Mouse (Mus musculus): Measurements from ENCODE around the gene Trip6. TPM values are rescaled to one million over a fixed set of nuclear protein-coding genes. Genes with fewer than 3 reads are reported as not detected.

Gene Trip6
- polyA plus RNA-seq, 1 experiment from 2014 or later, result 12.0 TPM

DNA sequence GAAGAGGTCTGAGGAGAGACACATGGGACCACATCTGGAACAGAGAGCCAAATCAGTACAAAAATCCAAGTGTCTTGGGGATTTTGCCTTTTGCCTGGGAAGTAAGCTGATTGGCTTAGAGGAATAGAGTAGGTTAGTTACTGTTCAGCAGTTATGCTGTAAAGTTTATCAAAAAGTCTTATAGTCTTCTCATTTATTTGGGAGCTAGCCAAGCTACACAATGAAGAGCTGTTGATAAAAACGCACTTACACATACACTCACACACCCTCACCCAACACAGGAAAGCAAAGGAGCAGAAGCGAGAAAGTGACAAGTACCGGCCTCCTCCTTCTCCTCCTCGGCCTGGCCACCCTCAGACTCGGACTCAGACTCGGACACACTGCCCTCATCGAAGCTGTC lies 15.0 kb downstream of the Trip6 start:
- DNase-seq (no peak), ATAC-seq (ENCODE audit: low FRiP score, low TSS enrichment) (no peak)
- no peaks in the 10 kb centered on the region for H3K9me3 ChIP-seq (ENCODE audit: control insufficient read depth, low read length)
- no peak overlapping the region for H3K9ac ChIP-seq (replicated peaks; ENCODE audit: low read length)
- H3K4me1 ChIP-seq (ENCODE audit: control insufficient read depth, insufficient read depth, low read length), result peaks cover 6% of the 10 kb centered on the region
- WGBS, result 82% methylated on average over 7 of the region's 7 CpGs
- H3K27me3 ChIP-seq (ENCODE audit: control insufficient read depth, insufficient read depth, low read length), result no peaks in the 10 kb centered on the region
- peaks cover 93% of the 10 kb centered on the region for H3K36me3 ChIP-seq (ENCODE audit: control insufficient read depth, insufficient read depth, low read length)
- H3K27ac ChIP-seq (replicated peaks; ENCODE audit: low read depth, low read length), result no peak overlapping the region
- H3K4me2 ChIP-seq (ENCODE audit: low read length), result no peak overlapping the region
- H3K4me3 ChIP-seq (replicated peaks; ENCODE audit: low read depth, low read length), result no peak overlapping the region

DNA sequence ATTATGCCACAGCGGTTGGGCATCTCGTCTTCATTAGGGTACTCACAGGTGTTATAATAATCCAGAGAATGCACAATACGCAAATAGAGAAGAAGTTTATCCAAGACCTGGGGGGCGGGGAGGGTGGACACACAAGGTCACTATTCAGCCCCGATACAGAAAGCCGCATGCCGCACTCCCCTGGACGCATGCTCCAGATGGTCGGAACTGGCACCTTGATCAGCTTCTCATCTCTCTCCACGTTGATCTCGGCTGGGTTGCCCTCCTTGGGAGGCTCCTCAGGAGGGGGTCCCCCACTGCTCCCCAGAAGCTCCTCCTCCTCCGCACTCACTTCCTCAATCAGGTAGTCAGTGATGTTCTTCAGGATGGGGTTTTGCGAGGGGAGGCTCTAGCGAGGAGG lies 17.1 kb downstream of the Trip6 start:
- 93% methylated on average over 14 of the region's 14 CpGs for WGBS
- peaks cover 15% of the 10 kb centered on the region for H3K4me1 ChIP-seq (ENCODE audit: control insufficient read depth, insufficient read depth, low read length)
- 0 out of 2 replicates have a peak, but pooled peaks cover 3% of the 10 kb centered on the region for H3K27me3 ChIP-seq (ENCODE audit: control insufficient read depth, insufficient read depth, low read length)
- H3K4me2 ChIP-seq (ENCODE audit: low read length), result no peak overlapping the region
- H3K9ac ChIP-seq (replicated peaks; ENCODE audit: low read length), result no peak overlapping the region
- H3K4me3 ChIP-seq (replicated peaks; ENCODE audit: low read depth, low read length), result no peak overlapping the region
- no peak for ATAC-seq (ENCODE audit: low FRiP score, low TSS enrichment)
- H3K36me3 ChIP-seq (ENCODE audit: control insufficient read depth, insufficient read depth, low read length), result peaks cover 73% of the 10 kb centered on the region
- no peak for DNase-seq
- no peaks in the 10 kb centered on the region for H3K9me3 ChIP-seq (ENCODE audit: control insufficient read depth, low read length)
- no peak overlapping the region for H3K27ac ChIP-seq (replicated peaks; ENCODE audit: low read depth, low read length)

DNA sequence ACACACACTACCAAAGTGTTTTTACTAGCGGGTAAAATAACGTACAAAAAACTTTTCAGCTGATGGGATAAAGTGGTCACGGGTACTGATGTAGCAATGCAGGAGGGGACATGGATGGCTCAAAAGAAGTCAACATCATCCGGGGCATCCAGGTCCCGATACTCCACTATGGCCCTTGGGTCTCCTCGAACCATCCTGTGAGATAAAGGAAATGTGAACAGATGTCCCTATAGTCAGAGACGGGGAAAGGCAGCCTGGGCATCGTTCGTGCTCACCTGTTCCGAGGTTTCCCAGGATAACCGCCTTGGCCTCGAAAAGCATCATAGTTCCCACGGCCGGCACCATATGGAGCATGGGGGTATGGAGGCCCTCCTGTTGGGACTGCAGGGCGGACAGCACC lies 18.5 kb downstream of the Trip6 start:
- ATAC-seq (ENCODE audit: low FRiP score, low TSS enrichment), result no peak
- H3K36me3 ChIP-seq (ENCODE audit: control insufficient read depth, insufficient read depth, low read length), result peaks cover 58% of the 10 kb centered on the region
- no peak overlapping the region for H3K4me3 ChIP-seq (replicated peaks; ENCODE audit: low read depth, low read length)
- H3K27me3 ChIP-seq (ENCODE audit: control insufficient read depth, insufficient read depth, low read length), result peaks cover 5% of the 10 kb centered on the region; the same call in 1 of the 2 replicates
- H3K27ac ChIP-seq (replicated peaks; ENCODE audit: low read depth, low read length), result no peak overlapping the region
- no peak overlapping the region for H3K4me2 ChIP-seq (ENCODE audit: low read length)
- peaks cover 15% of the 10 kb centered on the region for H3K4me1 ChIP-seq (ENCODE audit: control insufficient read depth, insufficient read depth, low read length)
- no peak for DNase-seq
- no peak overlapping the region for H3K9ac ChIP-seq (replicated peaks; ENCODE audit: low read length)
- 90% methylated on average over 15 of the region's 15 CpGs for WGBS
- no peaks in the 10 kb centered on the region for H3K9me3 ChIP-seq (ENCODE audit: control insufficient read depth, low read length)

DNA sequence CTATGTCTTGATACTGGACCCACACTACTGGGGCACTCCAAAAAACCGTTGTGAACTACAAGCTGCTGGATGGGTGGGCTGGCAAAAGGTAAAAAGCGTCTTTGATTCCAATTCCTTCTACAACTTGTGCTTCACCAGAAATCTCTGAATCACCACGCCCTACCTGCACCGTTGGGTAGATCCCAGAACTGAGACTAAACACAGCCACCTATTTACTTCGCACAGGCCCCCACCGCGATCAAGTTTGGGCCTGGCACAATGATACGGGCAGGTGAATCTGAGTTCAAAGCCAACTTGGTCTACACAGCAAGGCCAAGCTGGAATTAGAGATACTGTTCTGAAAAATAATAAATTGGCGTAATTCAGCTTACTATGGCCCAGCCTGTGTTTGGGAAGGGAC lies 18.9 kb downstream of the Trip6 start:
- ATAC-seq (ENCODE audit: low FRiP score, low TSS enrichment), result no peak
- Histone ChIP-seq H3K4me2 (ENCODE audit: low read length) (peak overlapping the region; percentile 100), H3K27ac (replicated peaks; ENCODE audit: low read depth, low read length) (peak overlapping the region; percentile 85; the same call in 1 of the 2 replicates), H3K4me1 (ENCODE audit: control insufficient read depth, insufficient read depth, low read length) (peaks cover 15% of the 10 kb centered on the region), H3K27me3 (ENCODE audit: control insufficient read depth, insufficient read depth, low read length) (peaks cover 8% of the 10 kb centered on the region; the same call in 1 of the 2 replicates), H3K9ac (replicated peaks; ENCODE audit: low read length) (peak overlapping the region; percentile 77; the same call in 1 of the 2 replicates), H3K4me3 (replicated peaks; ENCODE audit: low read depth, low read length) (0 out of 2 replicates have a peak overlapping the region, but pooled peaks have one; percentile 53), H3K9me3 (ENCODE audit: control insufficient read depth, low read length) (no peaks in the 10 kb centered on the region), H3K36me3 (ENCODE audit: control insufficient read depth, insufficient read depth, low read length) (peaks cover 54% of the 10 kb centered on the region)
- 83% methylated on average over 9 of the region's 9 CpGs for WGBS
- no peak for DNase-seq

DNA sequence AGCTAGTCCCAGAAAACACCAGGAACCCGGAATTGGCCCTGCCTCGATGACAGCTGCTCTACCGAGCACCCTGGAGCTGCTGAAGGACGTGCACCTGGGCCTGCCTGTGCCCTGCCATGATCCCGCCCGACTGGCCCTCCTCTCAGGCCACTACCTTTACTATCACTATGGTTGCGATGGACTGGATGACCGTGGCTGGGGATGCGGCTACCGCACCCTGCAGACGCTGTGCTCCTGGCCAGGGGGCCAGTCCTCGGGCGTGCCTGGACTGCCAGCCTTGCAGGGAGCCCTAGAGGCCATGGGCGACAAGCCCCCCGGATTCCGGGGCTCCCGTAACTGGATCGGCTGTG lies 19.5 kb downstream of the Trip6 start:
- Histone ChIP-seq H3K9me3 (ENCODE audit: control insufficient read depth, low read length) (no peaks in the 10 kb centered on the region), H3K4me1 (ENCODE audit: control insufficient read depth, insufficient read depth, low read length) (peaks cover 15% of the 10 kb centered on the region), H3K36me3 (ENCODE audit: control insufficient read depth, insufficient read depth, low read length) (peaks cover 49% of the 10 kb centered on the region), H3K27me3 (ENCODE audit: control insufficient read depth, insufficient read depth, low read length) (peaks cover 14% of the 10 kb centered on the region; the same call in 1 of the 2 replicates), H3K4me2 (ENCODE audit: low read length) (peak overlapping the region; percentile 100), H3K4me3 (replicated peaks; ENCODE audit: low read depth, low read length) (peak overlapping the region; percentile 53), H3K9ac (replicated peaks; ENCODE audit: low read length) (peak overlapping the region; percentile 77), H3K27ac (replicated peaks; ENCODE audit: low read depth, low read length) (peak overlapping the region; percentile 85)
- peak; percentile 46 for ATAC-seq (ENCODE audit: low FRiP score, low TSS enrichment)
- DNase-seq, result no peak
- WGBS, result 9% methylated on average over 18 of the region's 18 CpGs

DNA sequence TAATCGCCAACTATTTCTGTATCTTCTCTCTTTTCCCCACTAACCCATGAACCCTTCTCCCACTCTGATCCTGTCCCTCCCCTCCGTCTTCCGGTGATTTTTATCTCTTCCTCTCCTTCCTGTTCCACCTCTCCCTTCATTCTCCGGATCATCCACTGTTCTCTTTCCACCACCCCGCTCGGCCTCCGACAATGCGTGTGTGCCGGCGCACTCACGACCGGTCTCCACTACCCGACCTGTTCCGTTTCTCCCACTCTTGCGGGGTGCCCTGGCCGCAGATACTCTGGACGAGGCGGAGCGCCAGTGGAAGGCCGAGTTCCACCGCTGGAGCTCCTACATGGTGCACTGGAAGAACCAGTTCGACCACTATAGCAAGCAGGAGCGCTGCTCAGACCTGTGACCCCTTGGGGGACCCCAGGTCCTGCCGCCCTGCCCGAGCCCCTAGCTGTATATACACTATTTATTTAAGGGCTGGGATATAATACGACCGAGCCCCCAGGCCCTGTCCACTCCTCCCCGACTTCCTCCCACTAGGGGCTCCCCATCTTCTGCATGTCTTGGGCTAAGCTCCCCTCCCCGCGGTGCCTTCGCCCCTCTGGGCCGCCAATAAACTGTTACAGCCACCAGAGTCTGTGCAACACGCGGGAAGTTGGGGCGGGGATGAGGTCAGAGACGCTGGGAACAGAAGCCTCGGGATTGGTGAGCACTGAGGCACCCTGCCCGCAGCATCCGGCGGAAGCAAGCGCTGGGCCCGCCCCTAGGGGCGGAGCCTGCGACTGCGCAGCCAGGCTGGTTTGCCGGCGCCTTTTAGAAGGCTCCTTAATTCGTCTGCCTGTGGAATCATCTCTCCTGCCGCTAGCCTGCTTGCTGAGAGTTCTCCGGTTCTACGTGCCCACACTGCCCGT lies 20.1 kb downstream of the Trip6 start, which contains the start of gene Ufsp1:
TSS of gene Ufsp1 (plus strand) at position 791 of the 905 bp plus-strand sequence.
- peak within 1 kb of the TSS; percentile 100 for H3K4me2 ChIP-seq (ENCODE audit: low read length)
- H3K9ac ChIP-seq (replicated peaks; ENCODE audit: low read length), result peak within 1 kb of the TSS; percentile 77
- H3K9me3 ChIP-seq (ENCODE audit: control insufficient read depth, low read length), result no peaks in the 10 kb centered on the region
- peaks cover 18% of the 10 kb centered on the region for H3K4me1 ChIP-seq (ENCODE audit: control insufficient read depth, insufficient read depth, low read length)
- peak within 1 kb of the TSS; percentile 53 for H3K4me3 ChIP-seq (replicated peaks; ENCODE audit: low read depth, low read length)
- DNase-seq (peak; percentile 98), ATAC-seq (ENCODE audit: low FRiP score, low TSS enrichment) (peak; percentile 92)
- H3K27ac ChIP-seq (replicated peaks; ENCODE audit: low read depth, low read length), result peak within 1 kb of the TSS; percentile 85
- peaks cover 21% of the 10 kb centered on the region; the same call in 1 of the 2 replicates for H3K27me3 ChIP-seq (ENCODE audit: control insufficient read depth, insufficient read depth, low read length)
- WGBS, result under 1% methylated on average over 52 of the region's 52 CpGs
- peaks cover 42% of the 10 kb centered on the region for H3K36me3 ChIP-seq (ENCODE audit: control insufficient read depth, insufficient read depth, low read length)

DNA sequence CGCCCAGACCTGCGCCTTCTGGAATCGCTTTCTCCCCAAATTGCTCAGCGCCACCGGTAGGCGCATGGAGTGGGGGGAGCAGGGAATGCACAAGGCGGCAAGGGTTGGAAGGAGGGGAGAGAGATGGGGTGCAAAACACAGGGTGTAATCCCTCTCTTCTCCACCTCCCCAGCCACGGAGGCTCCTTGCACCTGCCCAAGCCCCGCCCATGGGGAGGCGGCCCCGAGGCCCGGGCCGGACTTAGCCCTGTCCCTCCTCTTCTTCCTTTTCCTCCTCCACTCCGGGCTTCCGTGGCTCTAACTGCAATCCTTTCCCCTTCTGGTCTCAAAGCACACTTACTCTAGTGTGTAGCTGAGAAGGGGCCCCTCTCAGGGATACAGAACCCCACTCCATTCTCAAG lies 20.9 kb downstream of the Trip6 start:
- Histone ChIP-seq H3K4me1 (ENCODE audit: control insufficient read depth, insufficient read depth, low read length) (peaks cover 21% of the 10 kb centered on the region), H3K9me3 (ENCODE audit: control insufficient read depth, low read length) (no peaks in the 10 kb centered on the region), H3K4me2 (ENCODE audit: low read length) (peak overlapping the region; percentile 100), H3K36me3 (ENCODE audit: control insufficient read depth, insufficient read depth, low read length) (peaks cover 34% of the 10 kb centered on the region), H3K4me3 (replicated peaks; ENCODE audit: low read depth, low read length) (peak overlapping the region; percentile 53), H3K27ac (replicated peaks; ENCODE audit: low read depth, low read length) (peak overlapping the region; percentile 85), H3K27me3 (ENCODE audit: control insufficient read depth, insufficient read depth, low read length) (peaks cover 23% of the 10 kb centered on the region), H3K9ac (replicated peaks; ENCODE audit: low read length) (peak overlapping the region; percentile 77)
- no peak for ATAC-seq (ENCODE audit: low FRiP score, low TSS enrichment)
- WGBS, result 1% methylated on average over 15 of the region's 15 CpGs
- DNase-seq, result peak; percentile 67

DNA sequence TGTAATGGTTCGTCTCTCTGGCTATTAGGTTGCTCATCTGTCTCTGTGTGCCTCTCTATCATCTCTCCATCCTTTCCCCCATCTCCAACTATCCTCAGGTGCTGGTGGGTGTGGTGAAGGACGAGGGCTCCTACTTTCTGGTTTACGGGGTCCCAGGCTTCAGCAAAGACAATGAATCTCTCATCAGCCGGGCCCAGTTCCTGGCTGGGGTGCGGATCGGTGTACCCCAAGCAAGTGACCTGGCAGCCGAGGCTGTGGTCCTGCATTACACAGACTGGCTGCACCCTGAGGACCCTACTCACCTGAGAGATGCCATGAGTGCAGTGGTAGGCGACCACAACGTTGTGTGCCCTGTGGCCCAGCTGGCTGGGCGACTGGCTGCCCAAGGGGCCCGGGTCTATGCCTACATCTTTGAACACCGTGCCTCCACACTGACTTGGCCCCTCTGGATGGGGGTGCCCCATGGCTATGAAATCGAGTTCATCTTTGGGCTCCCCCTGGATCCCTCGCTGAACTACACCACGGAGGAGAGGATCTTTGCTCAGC lies 22.8 kb downstream of the Trip6 start:
- ATAC-seq (ENCODE audit: low FRiP score, low TSS enrichment) (no peak), DNase-seq (no peak)
- no peak overlapping the region for H3K4me2 ChIP-seq (ENCODE audit: low read length)
- no peak overlapping the region for H3K27ac ChIP-seq (replicated peaks; ENCODE audit: low read depth, low read length)
- H3K9ac ChIP-seq (replicated peaks; ENCODE audit: low read length), result no peak overlapping the region
- no peak overlapping the region for H3K4me3 ChIP-seq (replicated peaks; ENCODE audit: low read depth, low read length)
- H3K27me3 ChIP-seq (ENCODE audit: control insufficient read depth, insufficient read depth, low read length), result peaks cover 23% of the 10 kb centered on the region
- H3K9me3 ChIP-seq (ENCODE audit: control insufficient read depth, low read length), result no peaks in the 10 kb centered on the region
- H3K4me1 ChIP-seq (ENCODE audit: control insufficient read depth, insufficient read depth, low read length), result peaks cover 27% of the 10 kb centered on the region
- 81% methylated on average over 15 of the region's 15 CpGs for WGBS
- peaks cover 16% of the 10 kb centered on the region for H3K36me3 ChIP-seq (ENCODE audit: control insufficient read depth, insufficient read depth, low read length)

All from midbrain, embryonic 14.5 days (tissue).